Mouse (Mus musculus) embryonic facial prominence, embryonic 14.5 days (tissue): ENCODE data around the gene Fzd2. TPM values are rescaled to one million over a fixed set of nuclear protein-coding genes. Genes with fewer than 3 reads are reported as not detected.

Experiments
- ATAC-seq: fragments of 200-750 bp; cut with Nextera tagmentation; 2 replicates; pipeline ENCODE4 v1.8.0; 2017; ENCODE audit warnings: low read depth, moderate number of reproducible peaks, moderate TSS enrichment
- DNase-seq: peaks from one replicate; pipeline ENCODE4 v3.0.0-alpha.2; 2015; ENCODE audit warnings: low spot score
- H3K27ac ChIP-seq: fragments of 300-500 bp; sonication (generic); replicated peaks from 2 replicates; pipeline ENCODE4 v1.5.1; 2014; ENCODE audit warnings: low read depth, mild to moderate bottlenecking, low read length, moderate library complexity
- H3K27me3 ChIP-seq: fragments of 300-500 bp; sonication (generic); replicated peaks from 2 replicates; pipeline ENCODE4 v1.6.1; 2014; ENCODE audit warnings: low read length; ENCODE audit not compliant: control insufficient read depth, insufficient read depth
- H3K36me3 ChIP-seq: fragments of 300-500 bp; sonication (generic); 2 replicates; pipeline ENCODE4 v1.6.1; 2014; ENCODE audit warnings: low read length, mixed read lengths; ENCODE audit not compliant: control insufficient read depth, insufficient read depth
- H3K4me1 ChIP-seq: fragments of 300-500 bp; sonication (generic); 2 replicates; pipeline ENCODE4 v1.6.1; 2014; ENCODE audit warnings: antibody characterized with exemption, low read length; ENCODE audit not compliant: control insufficient read depth, insufficient read depth
- H3K4me2 ChIP-seq: fragments of 300-500 bp; sonication (generic); 2 replicates; pipeline ENCODE4 v1.6.1; 2014; ENCODE audit warnings: low read depth, mild to moderate bottlenecking, low read length, moderate library complexity, mixed read lengths
- H3K4me3 ChIP-seq: fragments of 300-500 bp; sonication (generic); 2 replicates; pipeline ENCODE4 v1.5.1; 2014; ENCODE audit warnings: low read depth, mild to moderate bottlenecking, low read length
- H3K9ac ChIP-seq: fragments of 300-500 bp; sonication (generic); 2 replicates; pipeline ENCODE4 v1.6.1; 2014; ENCODE audit warnings: low read depth, mild to moderate bottlenecking, low read length, moderate library complexity, mixed read lengths
- H3K9me3 ChIP-seq: fragments of 300-500 bp; sonication (generic); 2 replicates; pipeline ENCODE4 v1.6.1; 2016; ENCODE audit warnings: low read length; ENCODE audit not compliant: control insufficient read depth
- WGBS: fragments of 180-500 bp; shearing (Covaris S2); extraction: QIAGEN DNeasy Blood & Tissue Kit; methylation state at CpG from one replicate; pipeline ENCODE4 v1.1.7; 2014; 5-methylcytosine and 5-hydroxymethylcytosine counted together
- polyA plus RNA-seq: library from polyadenylated mRNA; unstranded; fragments of >200 nt; fragmentation: Nextera tagmentation; extraction: Ambion mirVana; gene quantifications from 2 replicates; pipeline ENCODE4 v1.2.1, GENCODE M21; 2014

Fzd2 gene
- polyA plus RNA-seq, 1 experiment from 2014 or later = 41.7 TPM

DNA sequence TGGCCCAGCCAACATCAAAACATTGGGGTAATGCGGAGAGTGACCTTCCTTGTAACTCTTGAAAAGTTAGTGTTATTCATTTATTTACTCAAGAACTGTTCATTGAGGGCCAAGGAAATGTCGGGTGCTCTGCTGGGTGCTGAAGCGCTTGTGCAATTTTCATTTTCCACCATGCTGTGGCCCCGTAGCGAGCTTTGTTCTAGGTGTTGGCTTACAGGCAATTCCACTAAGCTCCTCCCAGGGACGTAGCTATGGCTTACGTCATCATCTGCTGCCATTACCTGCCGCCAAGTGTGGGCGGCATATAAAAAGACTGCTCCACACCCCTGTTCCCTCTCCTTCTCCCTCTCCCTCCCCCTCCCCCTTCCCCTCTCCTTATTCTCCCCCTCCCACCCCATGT is 29.2 kb downstream of the Fzd2 start:
- peaks cover 48% of the 10 kb centered on the region for H3K4me1 ChIP-seq
- H3K9ac ChIP-seq = peak overlapping the region; percentile 54
- H3K4me2 ChIP-seq = peak overlapping the region; percentile 54
- no peaks in the 10 kb centered on the region for H3K27me3 ChIP-seq
- H3K27ac ChIP-seq = peak overlapping the region; percentile 87
- ATAC-seq (peak; percentile 48), DNase-seq (peak; percentile 87)
- WGBS = 15% methylated on average over 9 of the region's 9 CpGs
- no peaks in the 10 kb centered on the region for H3K9me3 ChIP-seq
- no peaks in the 10 kb centered on the region for H3K36me3 ChIP-seq
- peak overlapping the region; percentile 16 for H3K4me3 ChIP-seq

DNA sequence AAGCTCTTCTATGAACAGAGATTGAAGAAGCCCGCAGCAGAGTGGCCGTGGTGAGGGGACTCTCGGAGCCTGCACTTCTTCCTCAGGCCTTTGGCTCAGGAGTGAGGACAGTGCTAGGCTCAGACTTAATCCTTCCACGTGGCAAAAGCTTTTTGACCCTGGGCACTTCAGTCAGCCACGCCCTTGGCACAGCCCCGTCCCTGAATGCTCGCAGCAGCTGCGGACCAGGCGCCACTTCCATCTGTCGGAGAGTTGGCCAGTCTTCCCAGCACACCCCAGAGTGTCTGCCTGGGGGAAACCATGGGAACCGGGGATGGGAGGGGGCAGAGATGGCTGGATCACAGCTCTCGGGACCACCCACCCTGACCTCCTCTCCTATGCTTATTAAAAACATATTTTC is 32.7 kb downstream of the Fzd2 start:
- WGBS = 18% methylated on average over 12 of the region's 12 CpGs
- no peaks in the 10 kb centered on the region for H3K27me3 ChIP-seq
- no peak overlapping the region for H3K9ac ChIP-seq
- H3K27ac ChIP-seq = no peak overlapping the region
- no peaks in the 10 kb centered on the region for H3K36me3 ChIP-seq
- peaks cover 46% of the 10 kb centered on the region for H3K4me1 ChIP-seq
- ATAC-seq (peak; percentile 64), DNase-seq (peak; percentile 79)
- H3K4me3 ChIP-seq = no peak overlapping the region
- H3K9me3 ChIP-seq = no peaks in the 10 kb centered on the region
- H3K4me2 ChIP-seq = no peak overlapping the region

DNA sequence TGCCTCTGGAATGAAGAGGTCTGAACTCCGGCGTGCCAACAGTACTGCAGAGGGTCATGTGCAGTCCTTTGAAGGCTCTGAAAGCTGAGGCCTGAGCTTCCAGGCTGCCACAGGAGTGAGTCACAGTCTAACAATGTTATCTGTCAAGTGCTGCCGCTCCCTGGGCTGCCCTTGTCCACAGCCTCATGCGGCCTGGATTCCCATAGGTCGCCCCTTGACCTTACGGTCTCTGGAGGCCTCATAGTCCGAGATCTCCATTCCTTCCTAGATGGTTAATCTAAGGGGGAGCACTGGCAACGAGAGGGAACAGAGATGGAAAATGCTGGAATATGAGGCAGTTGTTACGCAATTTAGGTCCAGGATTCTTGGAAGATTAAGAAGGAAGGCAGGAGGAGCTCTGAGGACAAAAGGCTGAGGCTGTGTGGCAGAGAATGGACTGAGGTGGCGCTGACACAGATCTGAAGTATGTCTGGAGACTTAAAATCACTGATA is 39.7 kb downstream of the Fzd2 start:
- no peak for ATAC-seq
- Histone ChIP-seq H3K27ac (no peak overlapping the region), H3K4me3 (no peak overlapping the region), H3K9me3 (no peaks in the 10 kb centered on the region), H3K4me2 (no peak overlapping the region), H3K4me1 (peaks cover 13% of the 10 kb centered on the region), H3K9ac (no peak overlapping the region), H3K36me3 (no peaks in the 10 kb centered on the region), H3K27me3 (no peaks in the 10 kb centered on the region)
- 45% methylated on average over 10 of the region's 10 CpGs for whole genome bisulfite sequencing
- no peak for DNase-seq

DNA sequence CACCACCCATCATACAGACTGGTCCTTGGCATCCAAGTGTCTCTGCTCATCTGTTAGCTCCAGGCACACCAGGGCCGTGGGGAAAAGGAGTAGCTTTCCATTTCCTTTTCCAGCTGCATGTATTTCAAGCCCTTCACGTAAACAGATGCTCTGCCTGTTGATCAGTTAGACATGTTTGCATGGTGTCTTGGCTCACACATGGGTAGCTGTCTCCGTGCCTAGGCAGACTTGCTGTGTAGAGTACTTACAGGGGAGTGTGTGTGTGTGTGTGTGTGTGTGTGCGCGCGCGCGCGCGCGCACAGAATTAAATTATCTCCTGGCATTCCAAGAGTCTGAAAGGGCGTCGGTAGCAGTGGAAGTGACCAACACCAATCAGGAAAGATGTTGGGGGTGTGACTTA is 42.0 kb downstream of the Fzd2 start:
- 72% methylated on average over 13 of the region's 13 CpGs for WGBS
- no peaks in the 10 kb centered on the region for H3K9me3 ChIP-seq
- no peak overlapping the region for H3K4me3 ChIP-seq
- H3K9ac ChIP-seq = no peak overlapping the region
- no peak overlapping the region for H3K4me2 ChIP-seq
- DNase-seq (no peak), ATAC-seq (no peak)
- H3K27me3 ChIP-seq = no peaks in the 10 kb centered on the region
- H3K4me1 ChIP-seq = peaks cover 6% of the 10 kb centered on the region; the same call in 1 of the 2 replicates
- no peak overlapping the region for H3K27ac ChIP-seq
- H3K36me3 ChIP-seq = no peaks in the 10 kb centered on the region

DNA sequence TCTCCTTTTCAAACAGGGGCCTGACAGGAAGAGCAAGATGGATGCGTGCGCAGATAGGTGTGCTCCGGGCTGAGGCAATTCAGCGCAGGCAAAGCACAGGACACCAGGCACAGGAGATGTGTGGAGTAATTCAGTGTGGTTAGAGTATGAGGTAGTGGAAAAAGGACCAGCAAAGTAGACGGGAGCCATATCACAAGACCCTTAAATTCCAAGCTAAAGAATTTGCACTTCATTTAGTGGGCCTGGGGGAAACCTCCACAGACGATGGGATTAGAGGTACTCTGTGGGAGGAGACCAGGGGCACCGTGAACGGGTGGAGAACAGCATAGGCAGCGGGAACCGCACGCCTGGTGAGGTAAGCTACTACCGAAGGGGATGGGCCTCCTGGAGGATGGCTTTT is 43.7 kb downstream of the Fzd2 start:
- Histone ChIP-seq H3K4me3 (no peak overlapping the region), H3K27ac (no peak overlapping the region), H3K27me3 (no peaks in the 10 kb centered on the region), H3K36me3 (no peaks in the 10 kb centered on the region), H3K4me2 (no peak overlapping the region), H3K9me3 (no peaks in the 10 kb centered on the region), H3K4me1 (peaks cover 6% of the 10 kb centered on the region; the same call in 1 of the 2 replicates), H3K9ac (no peak overlapping the region)
- WGBS = 66% methylated on average over 12 of the region's 12 CpGs
- ATAC-seq (no peak), DNase-seq (no peak)

DNA sequence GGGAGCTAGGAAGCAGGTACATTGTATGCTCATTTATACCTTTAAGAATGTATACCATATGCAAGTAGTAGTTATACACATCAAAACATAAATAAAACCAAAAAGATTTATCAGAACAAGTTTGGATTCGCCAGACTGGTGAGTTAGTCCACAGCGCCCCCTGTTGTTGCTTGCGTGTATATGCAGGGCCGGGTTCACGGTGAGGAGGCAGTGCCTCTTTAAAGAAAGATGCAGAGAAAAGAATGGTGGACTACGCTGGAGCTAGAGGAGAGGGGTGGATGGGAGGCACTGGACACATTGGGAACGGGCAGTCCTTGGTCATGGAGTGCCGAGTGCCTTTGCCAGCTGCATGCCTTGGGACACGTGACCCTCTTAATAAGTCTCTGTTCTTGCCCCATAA is 47.2 kb downstream of the Fzd2 start:
- H3K9me3 ChIP-seq = no peaks in the 10 kb centered on the region
- no peak overlapping the region for H3K4me2 ChIP-seq
- ATAC-seq = 0 out of 2 replicates have a peak, but pooled peaks have one; percentile 41

DNA sequence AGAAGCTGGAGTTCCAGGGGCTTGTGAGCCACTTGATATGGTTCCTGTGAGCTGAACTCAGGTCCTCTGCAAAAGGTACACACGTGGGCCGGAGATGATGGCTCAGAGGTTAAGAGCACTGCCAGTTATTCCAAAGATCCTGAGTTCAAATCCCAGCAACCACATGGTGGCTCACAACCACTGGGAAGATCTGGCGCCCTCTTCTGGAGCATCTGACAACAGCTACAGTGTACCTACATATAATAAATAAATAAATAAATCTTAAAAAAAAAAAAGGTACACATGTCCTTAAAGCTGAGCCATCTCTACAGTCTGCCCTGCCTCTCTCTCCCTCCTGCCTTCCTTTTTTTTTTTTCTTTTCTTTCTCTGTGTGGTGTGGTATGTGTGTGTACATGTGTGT is 48.6 kb downstream of the Fzd2 start:
- no peaks in the 10 kb centered on the region for H3K36me3 ChIP-seq
- ATAC-seq (no peak), DNase-seq (no peak)
- no peak overlapping the region for H3K9ac ChIP-seq
- H3K4me1 ChIP-seq = no peaks in the 10 kb centered on the region
- WGBS = 76% methylated on average over 3 of the region's 3 CpGs
- no peaks in the 10 kb centered on the region for H3K27me3 ChIP-seq
- H3K27ac ChIP-seq = no peak overlapping the region
- H3K9me3 ChIP-seq = no peaks in the 10 kb centered on the region
- no peak overlapping the region for H3K4me3 ChIP-seq
- no peak overlapping the region for H3K4me2 ChIP-seq

More for the DNA sequence above, 47.2 kb downstream of the Fzd2 start:
- 1% methylated on average over 9 of the region's 9 CpGs for WGBS
- H3K4me3 ChIP-seq = no peak overlapping the region
- no peaks in the 10 kb centered on the region for H3K36me3 ChIP-seq
- no peak overlapping the region for H3K9ac ChIP-seq
- no peak overlapping the region for H3K27ac ChIP-seq
- 0 out of 2 replicates have a peak, but pooled peaks cover under 1% of the 10 kb centered on the region for H3K4me1 ChIP-seq
- H3K27me3 ChIP-seq = no peaks in the 10 kb centered on the region
- DNase-seq = peak; percentile 76

DNA sequence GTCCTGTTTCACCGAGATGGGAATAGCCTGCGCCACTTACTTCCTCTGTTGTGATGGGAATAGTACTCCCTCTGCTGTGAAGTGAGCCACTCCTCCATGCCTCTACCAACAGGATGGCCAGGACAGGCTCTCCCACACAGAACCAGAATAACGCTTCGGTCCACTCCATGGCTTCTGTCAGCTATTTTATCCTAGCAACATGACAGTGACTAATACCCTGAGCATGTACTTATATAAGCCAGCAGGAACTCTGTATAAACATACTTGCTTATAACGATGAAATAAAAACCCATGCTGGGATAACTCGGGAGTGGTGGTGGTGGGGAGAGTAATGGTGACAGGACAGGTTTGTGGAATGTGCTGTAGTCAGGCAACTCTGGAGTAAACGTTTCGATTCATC is 51.7 kb downstream of the Fzd2 start:
- Histone ChIP-seq H3K9ac (no peak overlapping the region), H3K27ac (no peak overlapping the region), H3K4me1 (no peaks in the 10 kb centered on the region), H3K27me3 (no peaks in the 10 kb centered on the region), H3K36me3 (no peaks in the 10 kb centered on the region), H3K4me3 (no peak overlapping the region), H3K4me2 (no peak overlapping the region), H3K9me3 (no peaks in the 10 kb centered on the region)
- DNase-seq (no peak), ATAC-seq (no peak)
- WGBS = 64% methylated on average over 8 of the region's 8 CpGs

DNA sequence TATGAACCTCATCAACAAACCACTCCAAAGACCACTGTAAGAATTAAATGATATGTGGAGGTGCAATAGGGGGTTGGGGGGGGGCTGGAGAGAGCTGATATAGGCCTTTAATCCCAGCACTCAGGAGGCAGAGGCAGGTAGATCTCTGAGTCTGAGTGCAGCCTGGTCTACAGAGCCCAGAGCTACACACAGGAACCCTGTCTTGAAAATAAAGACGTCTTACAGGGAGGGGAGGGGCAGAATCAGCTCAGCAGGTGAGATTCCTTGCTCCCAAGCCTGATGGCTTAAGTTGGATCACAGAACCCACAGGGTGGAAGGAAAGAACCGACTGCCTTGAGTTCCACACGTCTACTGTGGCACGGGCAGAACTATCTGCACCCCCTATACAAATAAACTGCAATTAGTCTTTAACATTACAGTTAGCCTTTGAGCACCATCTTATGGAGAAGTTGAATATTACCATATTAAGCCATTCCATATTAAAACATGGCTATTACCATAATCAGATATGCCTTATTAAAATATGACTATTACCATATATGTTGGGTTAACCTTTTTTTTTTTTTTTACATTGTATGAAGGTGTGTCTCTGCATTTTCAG is 52.2 kb downstream of the Fzd2 start:
- WGBS = 5% methylated on average over 4 of the region's 4 CpGs
- Histone ChIP-seq H3K36me3 (no peaks in the 10 kb centered on the region), H3K4me3 (no peak overlapping the region), H3K27ac (no peak overlapping the region), H3K4me1 (no peaks in the 10 kb centered on the region), H3K27me3 (no peaks in the 10 kb centered on the region), H3K4me2 (no peak overlapping the region), H3K9ac (no peak overlapping the region), H3K9me3 (no peaks in the 10 kb centered on the region)
- ATAC-seq = no peak
- DNase-seq = peak; percentile 57
